Mouse (Mus musculus): ENCODE measurements around the gene Nphp3.

Nphp3 gene

GRCm38 (mm10) chr9:104070241-104070640, 67.9 kb downstream of the Nphp3 start:
- no peak for DNase-seq

DNA sequence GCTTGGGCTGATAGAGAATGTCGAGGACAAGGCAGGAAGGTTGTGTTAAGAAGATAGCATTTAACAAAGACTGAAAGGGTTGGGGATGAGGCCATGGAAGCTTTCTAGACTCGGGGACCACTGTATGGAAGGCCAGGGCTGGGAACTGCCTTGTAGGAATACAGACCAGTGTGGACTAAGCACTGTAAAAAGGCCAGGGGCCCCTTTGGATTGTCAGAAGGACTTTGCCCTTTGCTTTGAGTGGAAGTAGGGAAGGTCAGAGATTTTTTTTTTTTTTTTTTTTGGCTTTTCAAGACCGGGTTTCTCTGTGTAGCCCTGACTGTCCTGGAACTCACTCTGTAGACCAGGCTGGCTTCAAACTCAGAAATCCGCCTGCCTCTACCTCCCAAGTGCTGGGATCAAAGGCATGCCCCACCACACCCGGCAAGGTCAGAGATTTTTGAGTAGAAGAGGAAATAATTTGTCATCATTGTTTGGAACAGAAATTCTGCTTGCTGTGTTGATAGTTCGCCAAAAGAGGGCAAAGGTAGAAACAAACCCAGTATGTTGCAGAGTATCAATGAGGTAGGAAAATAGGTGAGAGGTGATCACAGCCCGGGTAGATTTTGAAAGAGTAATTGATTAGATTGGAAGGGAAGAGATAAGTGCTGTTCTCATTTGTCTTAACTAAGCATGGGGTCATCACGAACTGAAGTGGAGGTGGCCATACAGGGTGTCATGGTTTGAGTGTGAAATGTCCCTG, 68.7 kb downstream of the Nphp3 start:
- no peak for DNase-seq

- no peak for DNase-seq
These were observed 73.5 kb downstream of the Nphp3 start for GRCm38 (mm10) chr9:104075808-104076207.

GRCm38 (mm10) chr9:104078780-104079179, 76.4 kb downstream of the Nphp3 start:
- no peak for DNase-seq

DNA sequence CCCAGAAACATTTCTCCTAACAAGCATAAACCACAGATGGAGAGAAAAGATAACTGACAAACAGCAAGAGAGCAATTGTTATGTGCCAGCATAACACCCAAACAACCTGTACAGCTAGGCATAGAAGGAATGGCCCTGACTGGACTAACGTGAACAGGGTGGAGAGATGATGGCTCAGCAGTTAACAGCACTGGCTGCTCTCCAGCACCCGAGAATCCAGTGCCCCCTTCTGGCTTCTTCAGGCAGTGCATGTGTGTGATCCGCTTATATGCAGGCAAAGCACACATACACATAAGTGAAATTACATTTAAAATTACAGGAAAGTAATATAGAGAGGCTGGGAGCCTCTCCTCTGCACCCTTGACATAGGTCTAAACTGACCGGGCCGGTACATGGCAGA, 77.0 kb downstream of the Nphp3 start:
- DNase-seq = peak; percentile 55

- DNase-seq = no peak
These were observed 77.7 kb downstream of the Nphp3 start for GRCm38 (mm10) chr9:104080038-104080437.

DNA sequence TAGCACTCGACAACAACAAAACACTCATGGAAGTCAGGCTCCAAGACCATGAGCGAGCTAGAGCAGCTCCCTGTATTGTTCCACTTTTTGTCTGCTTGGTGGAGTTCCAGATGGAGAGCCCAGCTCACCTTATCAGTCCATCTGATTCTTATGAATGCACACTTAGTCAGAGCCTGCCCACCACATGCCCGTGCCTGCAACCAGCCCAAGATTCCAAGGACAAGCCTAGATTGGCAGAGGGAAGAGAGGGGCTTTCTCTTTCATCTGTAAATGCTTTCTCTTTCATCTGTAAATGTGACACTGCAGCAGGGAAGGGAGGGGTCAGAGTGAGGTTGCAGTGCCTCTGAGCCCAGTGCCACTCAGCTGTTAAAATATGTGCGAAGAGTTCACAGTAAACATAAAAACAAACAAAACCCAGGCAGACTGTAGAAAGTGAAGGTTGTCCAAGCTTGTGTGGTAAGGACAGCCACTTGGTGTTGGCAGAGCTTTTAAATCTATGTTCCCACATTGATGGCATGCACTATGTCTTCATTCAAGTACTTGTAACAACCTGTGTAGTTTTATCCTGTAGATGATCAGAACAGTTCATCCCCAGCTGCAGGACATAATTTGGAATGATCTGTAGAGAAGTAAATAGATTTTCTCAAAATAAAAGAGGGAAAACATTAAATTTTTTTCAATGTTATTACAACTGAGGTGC, 83.5 kb downstream of the Nphp3 start:
- no peak for DNase-seq

DNA sequence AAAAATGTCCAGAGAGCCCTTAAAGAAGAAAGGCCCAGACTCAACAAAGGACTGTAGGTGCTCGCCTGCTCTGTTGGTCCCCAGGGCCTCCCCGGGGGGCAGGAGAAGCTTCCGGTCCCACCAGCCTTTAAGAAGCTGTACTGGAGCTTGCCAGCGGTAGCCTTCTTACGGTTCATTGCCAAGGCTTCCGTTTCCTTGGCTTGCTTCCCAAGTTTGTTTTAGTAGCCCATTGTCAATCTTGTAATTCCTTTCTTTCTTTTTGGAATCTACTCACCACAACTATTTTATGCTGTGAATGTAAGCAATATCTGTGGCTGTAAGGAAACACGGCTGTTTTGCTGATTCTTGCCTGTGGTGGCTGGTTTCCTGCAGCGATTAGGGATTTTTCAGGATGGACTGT, 86.2 kb downstream of the Nphp3 start:
- DNase-seq = no peak

DNA sequence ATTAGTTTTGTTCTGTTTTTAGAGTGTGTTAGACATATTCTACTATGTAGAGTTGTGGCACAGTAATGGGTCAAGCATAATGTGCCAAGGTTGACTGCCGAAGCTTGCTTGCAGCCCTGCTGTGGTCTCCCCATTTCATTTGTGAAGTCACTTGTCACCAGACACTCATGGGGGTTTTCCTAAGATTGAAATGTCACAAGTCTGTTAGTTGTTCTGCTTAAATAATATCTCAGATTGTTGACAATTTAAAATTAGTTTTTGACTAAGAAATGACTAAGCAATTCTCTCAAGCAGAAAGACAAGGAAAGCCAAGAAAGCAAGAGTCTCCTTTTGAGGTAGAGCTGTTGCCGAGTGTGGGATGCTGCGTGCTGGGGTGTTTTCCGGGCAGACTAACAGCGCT, 90.6 kb downstream of the Nphp3 start:
- no peak for DNase-seq

Measured in thymus, postnatal 25 days (tissue).